Mouse (Mus musculus): ENCODE results near the gene Rps21.

The Rps21 gene

GRCm38 (mm10) chr2:180291566-180291965 is 34.4 kb downstream of the Rps21 start:
- no peak for DNase-seq (ENCODE audit: low spot score)

- no peak for DNase-seq (ENCODE audit: low spot score)
Observed at GRCm38 (mm10) chr2:180292026-180292425, 34.8 kb downstream of the Rps21 start.

- no peak for DNase-seq (ENCODE audit: low spot score)
Observed at GRCm38 (mm10) chr2:180292906-180293305, 35.7 kb downstream of the Rps21 start.

- DNase-seq (ENCODE audit: low spot score), result no peak
Observed at GRCm38 (mm10) chr2:180300252-180300651, 43.1 kb downstream of the Rps21 start.

GRCm38 (mm10) chr2:180300771-180301170 is 43.6 kb downstream of the Rps21 start:
- peak; percentile 53 for DNase-seq (ENCODE audit: low spot score)

GRCm38 (mm10) chr2:180302201-180302600 is 45.0 kb downstream of the Rps21 start:
- no peak for DNase-seq (ENCODE audit: low spot score)

- no peak for DNase-seq (ENCODE audit: low spot score)
Observed at GRCm38 (mm10) chr2:180303468-180303867, 46.3 kb downstream of the Rps21 start.

GRCm38 (mm10) chr2:180304554-180304953 is 47.4 kb downstream of the Rps21 start:
- no peak for DNase-seq (ENCODE audit: low spot score)

- no peak for DNase-seq (ENCODE audit: low spot score)
Observed at GRCm38 (mm10) chr2:180305490-180305889, 48.3 kb downstream of the Rps21 start.

GRCm38 (mm10) chr2:180306009-180306408 is 48.8 kb downstream of the Rps21 start:
- DNase-seq (ENCODE audit: low spot score), result no peak

GRCm38 (mm10) chr2:180306423-180307168 is 49.4 kb downstream of the Rps21 start:
- peak; percentile 43 for DNase-seq (ENCODE audit: low spot score)

GRCm38 (mm10) chr2:180307680-180308079 is 50.5 kb downstream of the Rps21 start:
- no peak for DNase-seq (ENCODE audit: low spot score)

Measured in yolk sac, embryonic 10.5 days (tissue).